Mouse (Mus musculus) liver, adult (tissue): ENCODE results near the gene Ifi35.

ENCODE experiments used
- GATA4 ChIP-seq: IDR thresholded peaks from 2 replicates; pipeline ENCODE4 v1.6.1; 2014; ENCODE audit warnings: mild to moderate bottlenecking, low read length; ENCODE audit not compliant: insufficient replicate concordance

Gene Ifi35

DNA sequence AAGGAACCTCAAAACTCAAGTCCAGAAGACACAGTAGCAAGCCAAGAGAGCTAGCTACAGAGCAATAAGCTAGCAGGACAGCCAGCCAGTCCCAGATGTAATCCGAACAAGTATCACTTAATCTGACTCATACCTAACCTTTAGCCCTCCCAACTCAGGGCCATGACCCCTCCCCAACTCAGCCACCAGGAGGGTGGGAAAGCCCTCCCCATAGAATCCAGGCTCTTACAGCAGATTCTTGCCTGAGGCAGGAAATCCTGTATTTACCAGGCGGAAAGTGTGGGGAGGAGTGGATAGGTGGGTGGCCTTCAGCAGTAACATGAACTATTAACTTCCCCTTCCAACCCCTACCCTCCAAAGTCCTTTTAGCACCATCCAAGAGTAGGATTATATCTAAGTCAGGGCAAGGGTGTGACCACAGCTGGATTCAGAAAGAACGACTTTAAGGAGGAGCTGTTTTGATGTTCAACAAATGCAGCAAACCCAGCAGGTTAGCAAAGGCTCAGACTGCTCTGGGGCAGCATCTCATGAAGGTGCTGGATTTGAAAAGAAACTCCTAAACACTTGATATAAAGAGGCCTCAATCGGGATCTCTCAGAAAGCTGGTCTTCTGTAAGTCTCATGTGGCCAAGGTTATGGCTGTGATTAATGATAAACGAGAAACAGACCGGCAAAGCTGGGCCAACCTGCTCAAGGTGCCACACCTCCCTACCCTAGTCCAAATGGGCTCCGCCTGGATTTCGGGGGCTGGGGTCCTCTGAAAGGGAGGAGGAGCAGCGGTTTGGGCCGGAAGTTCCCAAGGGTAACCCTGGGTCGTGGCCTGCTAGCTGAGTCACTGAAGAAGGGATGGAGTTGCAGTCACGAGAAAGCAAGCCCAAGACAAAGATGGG, 16.2 kb downstream of the Ifi35 start, which contains the start of gene Rnd2:
TSS of gene Rnd2 (plus strand) at position 789 of the 890 bp plus-strand sequence.
- no peak for TF ChIP-seq GATA4

DNA sequence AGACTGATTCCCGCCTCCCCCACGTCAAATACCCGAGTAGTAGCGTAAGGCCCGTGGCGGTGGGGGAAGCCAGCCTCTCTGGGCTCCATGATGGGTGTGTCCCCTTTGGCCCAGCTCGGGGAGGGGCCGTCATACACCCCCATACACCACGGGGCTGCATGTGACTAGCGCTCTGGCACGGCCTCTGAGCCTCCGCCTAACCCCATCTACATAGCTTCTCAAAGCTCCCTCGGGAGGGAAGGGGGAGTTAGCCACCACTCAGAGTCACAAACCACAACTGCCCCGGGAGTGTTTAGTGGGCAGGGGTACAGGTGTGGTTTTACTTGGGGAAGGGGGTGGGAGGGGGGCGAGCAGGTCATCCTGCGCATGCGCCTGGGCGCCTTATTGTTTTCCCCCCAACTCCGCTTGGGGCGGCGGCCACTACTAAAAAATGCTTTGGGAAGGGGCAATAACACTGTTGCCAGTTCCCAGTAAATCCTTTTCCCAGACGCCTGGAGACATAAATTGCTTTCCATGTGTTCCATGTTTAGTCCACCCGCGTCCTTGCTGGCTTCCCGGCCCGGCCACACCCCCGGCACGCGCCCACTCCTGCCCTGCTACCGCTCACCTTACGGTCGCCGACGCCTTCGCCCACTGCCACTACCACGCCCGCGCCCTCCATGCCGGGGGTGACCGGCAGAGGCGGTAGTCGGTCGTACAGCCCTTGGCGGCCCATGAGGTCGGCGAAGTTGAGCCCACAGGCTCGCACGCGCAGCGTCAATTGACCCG, 17.1 kb downstream of the Ifi35 start:
- TF ChIP-seq GATA4, result no peak

GRCm38 (mm10) chr11:101465869-101466551, 17.8 kb downstream of the Ifi35 start, which contains the start of gene Vat1:
TSS of gene Vat1 (minus strand) at chr11:101466230.
- TF ChIP-seq GATA4, result no peak; the same call in 1 of the 2 replicates

GRCm38 (mm10) chr11:101467477-101468262, 19.5 kb downstream of the Ifi35 start:
- no peak for TF ChIP-seq GATA4

DNA sequence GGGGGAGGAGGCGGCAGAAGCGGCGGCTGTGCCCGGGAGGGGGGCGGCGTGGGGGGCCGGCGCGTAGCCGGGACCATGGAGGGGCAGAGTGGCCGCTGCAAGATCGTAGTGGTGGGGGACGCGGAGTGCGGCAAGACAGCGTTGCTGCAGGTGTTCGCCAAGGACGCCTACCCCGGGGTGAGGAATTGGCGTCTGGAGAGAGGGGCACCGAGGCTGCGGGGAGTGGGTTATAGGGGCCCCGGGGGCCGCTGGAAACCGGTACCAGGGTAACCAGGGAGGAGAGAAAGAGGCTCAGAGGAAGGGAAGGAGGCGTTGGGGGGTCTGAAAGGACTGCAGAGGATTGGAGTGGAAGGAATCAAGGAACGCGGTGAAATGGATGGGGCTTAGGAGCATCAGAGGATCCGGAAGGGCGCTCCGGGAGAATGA, 20.1 kb downstream of the Ifi35 start:
- TF ChIP-seq GATA4, result no peak

GRCm38 (mm10) chr11:101468731-101469130, 20.5 kb downstream of the Ifi35 start:
- no peak for TF ChIP-seq GATA4

DNA sequence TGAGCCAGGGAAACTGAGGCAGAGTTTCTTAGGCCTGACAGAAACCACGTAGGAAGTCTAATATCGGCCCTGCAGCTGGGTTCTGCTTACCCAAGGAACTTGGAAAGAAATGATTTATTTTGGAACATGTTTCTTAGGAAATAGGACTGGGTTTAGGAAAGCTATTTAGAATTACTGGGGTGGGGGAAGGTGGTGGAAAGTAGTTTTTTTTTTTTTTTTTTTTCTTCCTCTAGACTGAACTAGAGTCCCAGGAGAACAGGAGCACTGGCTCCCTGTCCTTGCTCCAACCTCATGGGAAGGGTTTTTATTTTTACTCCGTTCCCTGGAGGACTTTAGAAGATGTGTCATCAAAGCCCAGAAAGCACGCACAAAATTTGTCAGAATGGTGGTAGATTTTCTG, 20.9 kb downstream of the Ifi35 start:
- no peak for TF ChIP-seq GATA4

- TF ChIP-seq GATA4, result no peak
Measured at GRCm38 (mm10) chr11:101470206-101470605, 22.0 kb downstream of the Ifi35 start.

- no peak for TF ChIP-seq GATA4
Measured at GRCm38 (mm10) chr11:101471926-101472325, 23.7 kb downstream of the Ifi35 start.

DNA sequence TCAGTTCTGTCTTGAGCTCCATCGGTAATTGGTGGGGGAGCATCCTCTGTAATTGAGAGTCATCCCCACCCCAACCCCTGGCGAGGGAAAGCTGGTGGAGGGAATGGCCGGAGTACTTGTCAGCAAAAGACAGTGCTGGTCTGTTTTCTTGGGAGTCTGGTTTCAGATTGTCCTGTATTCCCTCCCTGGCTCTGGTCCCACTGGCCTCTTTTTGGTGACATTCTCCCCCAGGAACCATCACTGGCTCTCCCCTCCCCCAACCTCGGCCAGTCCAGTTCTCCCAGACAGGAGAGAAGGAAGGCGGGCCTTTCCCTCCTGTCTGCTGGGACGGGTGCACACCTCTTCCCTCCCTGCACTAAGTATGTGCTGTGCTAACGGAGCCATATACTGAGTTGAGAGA, 24.1 kb downstream of the Ifi35 start:
- no peak for TF ChIP-seq GATA4

DNA sequence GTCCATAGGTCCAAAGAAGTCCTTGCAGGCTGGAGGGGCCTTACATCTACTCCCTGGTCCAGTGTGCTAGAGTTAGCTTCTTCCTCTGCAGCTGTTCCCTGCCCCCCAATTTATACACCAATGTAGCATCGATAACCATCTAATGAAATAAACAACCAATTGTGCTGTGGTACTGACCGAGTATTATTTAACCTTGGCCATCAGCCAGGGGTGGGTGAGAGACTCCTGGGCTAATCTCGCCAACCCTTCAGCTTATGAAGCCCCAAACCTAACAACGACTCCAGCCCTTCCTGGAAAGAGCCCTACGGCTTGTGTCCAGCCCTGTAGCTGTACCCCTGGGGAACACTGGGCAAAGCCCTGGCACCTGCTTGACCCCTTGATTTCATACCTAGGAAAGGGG, 26.1 kb downstream of the Ifi35 start:
- TF ChIP-seq GATA4, result no peak

DNA sequence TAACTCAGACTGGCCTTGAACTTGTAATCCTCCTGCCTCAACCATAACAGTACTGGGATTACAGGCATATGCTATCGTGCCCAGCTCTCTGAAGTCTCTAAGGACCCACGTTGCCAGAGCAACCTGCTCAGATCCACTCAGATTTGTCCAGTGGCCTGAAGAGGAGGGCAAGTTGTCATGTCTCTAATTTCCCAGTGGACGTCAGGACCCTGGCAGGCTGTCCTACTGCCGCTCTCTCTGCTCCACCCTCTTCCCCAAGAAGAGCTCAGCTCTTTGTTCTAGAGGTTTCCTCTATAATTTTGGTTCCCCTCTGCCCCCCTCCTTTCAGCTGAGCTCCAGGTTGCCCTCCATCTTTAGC, 29.0 kb downstream of the Ifi35 start:
- TF ChIP-seq GATA4, result no peak

GRCm38 (mm10) chr11:101477552-101478211, 29.5 kb downstream of the Ifi35 start:
- TF ChIP-seq GATA4, result no peak

GRCm38 (mm10) chr11:101479171-101479635, 31.0 kb downstream of the Ifi35 start:
- TF ChIP-seq GATA4, result no peak
